Mouse (Mus musculus) midbrain, embryonic 15.5 days (tissue): ENCODE measurements around the gene Olfr5. TPM values are rescaled to one million over a fixed set of nuclear protein-coding genes. Genes with fewer than 3 reads are reported as not detected.

Experiments used
- ATAC-seq: fragments of 200-750 bp; cut with Nextera tagmentation; replicated peaks from 2 replicates; pipeline ENCODE4 v1.8.0; 2017; ENCODE audit warnings: moderate TSS enrichment
- H3K27ac ChIP-seq: fragments of 300-500 bp; sonication (generic); 2 replicates; pipeline ENCODE4 v1.5.1; 2015; ENCODE audit warnings: mild to moderate bottlenecking, inconsistent platforms
- H3K27me3 ChIP-seq: fragments of 300-500 bp; sonication (generic); replicated peaks from 2 replicates; pipeline ENCODE4 v1.6.1; 2015; ENCODE audit warnings: inconsistent platforms
- H3K36me3 ChIP-seq: fragments of 300-500 bp; sonication (generic); replicated peaks from 2 replicates; pipeline ENCODE4 v1.6.1; 2015; ENCODE audit warnings: inconsistent platforms
- H3K4me1 ChIP-seq: fragments of 300-500 bp; sonication (generic); 2 replicates; pipeline ENCODE4 v1.6.1; 2015; ENCODE audit warnings: inconsistent platforms
- H3K4me2 ChIP-seq: fragments of 300-500 bp; sonication (generic); 2 replicates; pipeline ENCODE4 v1.6.1; 2015; ENCODE audit warnings: inconsistent platforms, mild to moderate bottlenecking, moderate library complexity
- H3K4me3 ChIP-seq: fragments of 300-500 bp; sonication (generic); 2 replicates; pipeline ENCODE4 v1.5.1; 2015; ENCODE audit warnings: mild to moderate bottlenecking, inconsistent platforms
- H3K9ac ChIP-seq: fragments of 300-500 bp; sonication (generic); 2 replicates; pipeline ENCODE4 v1.6.1; 2015; ENCODE audit warnings: mild to moderate bottlenecking, inconsistent platforms
- H3K9me3 ChIP-seq: fragments of 300-500 bp; sonication (generic); 2 replicates; pipeline ENCODE4 v1.6.1; 2016; ENCODE audit warnings: inconsistent platforms
- WGBS: fragments of 180-500 bp; shearing (Covaris S2); methylation state at CpG from one replicate; pipeline ENCODE4 v1.1.7; 2015; ENCODE audit warnings: mixed read lengths; 5-methylcytosine and 5-hydroxymethylcytosine counted together
- polyA plus RNA-seq: library from polyadenylated mRNA; unstranded; fragments of >200 nt; fragmentation: Nextera tagmentation; extraction: Ambion mirVana; gene quantifications from 2 replicates; pipeline ENCODE4 v1.2.1, GENCODE M21; 2015

Olfr5 gene
- polyA plus RNA-seq, 1 experiment from 2014 or later, result not detected

- H3K9me3 ChIP-seq, result no peaks in the 10 kb centered on the region
- 86% methylated on average over 3 of the region's 3 CpGs for WGBS
- no peak within 1 kb of the TSS for H3K4me2 ChIP-seq
- ATAC-seq, result no peak
- H3K4me3 ChIP-seq, result no peak within 1 kb of the TSS
- no peak within 1 kb of the TSS for H3K9ac ChIP-seq
- peaks cover 16% of the 10 kb centered on the region for H3K4me1 ChIP-seq
- no peaks in the 10 kb centered on the region for H3K27me3 ChIP-seq
- no peaks in the 10 kb centered on the region for H3K36me3 ChIP-seq
- H3K27ac ChIP-seq, result no peak within 1 kb of the TSS
These were observed 48.4 kb downstream of the Olfr5 start, which contains the start of gene Olfr1344 for GRCm38 (mm10) chr7:6438388-6438787. Gene Olfr1344, plus strand, starts transcription at chr7:6438688.

- Histone ChIP-seq H3K4me2 (no peak overlapping the region), H3K27me3 (no peaks in the 10 kb centered on the region), H3K9ac (no peak overlapping the region), H3K9me3 (peaks cover 3% of the 10 kb centered on the region; the same call in 1 of the 2 replicates), H3K4me3 (no peak overlapping the region), H3K27ac (no peak overlapping the region), H3K36me3 (no peaks in the 10 kb centered on the region; the same call in 1 of the 2 replicates), H3K4me1 (peaks cover 10% of the 10 kb centered on the region)
- ATAC-seq, result no peak
- 39% methylated on average over 2 of the region's 2 CpGs for WGBS
These were observed 56.4 kb downstream of the Olfr5 start for GRCm38 (mm10) chr7:6430342-6430741.

- Histone ChIP-seq H3K27ac (no peak overlapping the region), H3K27me3 (no peaks in the 10 kb centered on the region), H3K4me3 (no peak overlapping the region), H3K36me3 (no peaks in the 10 kb centered on the region; the same call in 1 of the 2 replicates), H3K4me1 (peaks cover 3% of the 10 kb centered on the region), H3K9ac (no peak overlapping the region), H3K4me2 (no peak overlapping the region), H3K9me3 (peaks cover 3% of the 10 kb centered on the region; the same call in 1 of the 2 replicates)
- ATAC-seq, result no peak
- WGBS, result 87% methylated on average over 3 of the region's 3 CpGs
These were observed 57.4 kb downstream of the Olfr5 start for GRCm38 (mm10) chr7:6429381-6429780.

Other genes with a start within 250 kb of the Olfr5 start
- gene Epp13, start 234.2 kb downstream of the Olfr5 start, polyA plus RNA-seq, result not detected in 2 replicates
- 15.5 and 16.8 TPM in 2 replicates for gene Zfp667, start 200.4 kb downstream of the Olfr5 start, polyA plus RNA-seq
- 14.6 TPM in 2 replicates for gene Zfp583, start 155.7 kb downstream of the Olfr5 start, polyA plus RNA-seq
- 8.9 and 11.1 TPM in 2 replicates for gene Gm3854, start 143.2 kb downstream of the Olfr5 start, polyA plus RNA-seq
- 5.3 and 6.1 TPM in 2 replicates for gene Zfp78, start 123.7 kb downstream of the Olfr5 start, polyA plus RNA-seq
- 17.7 and 18.2 TPM in 2 replicates for gene Zfp28, start 103.6 kb downstream of the Olfr5 start, polyA plus RNA-seq
- gene Smim17, start 88.2 kb downstream of the Olfr5 start, polyA plus RNA-seq, result 5.9 and 7.5 TPM in 2 replicates
- gene Gm20715, start 76.7 kb downstream of the Olfr5 start, polyA plus RNA-seq, result 0.05 TPM in 1 of 2 replicates, not detected in the other
- gene Olfr1344, start 48.3 kb downstream of the Olfr5 start, polyA plus RNA-seq, result 0.20 TPM in 1 of 2 replicates, not detected in the other
- gene Olfr1336, start 30.8 kb downstream of the Olfr5 start, polyA plus RNA-seq, result not detected in 2 replicates
- not detected in 2 replicates for gene Olfr1346, start 19.8 kb downstream of the Olfr5 start, polyA plus RNA-seq
- gene Olfr1347, start 12.8 kb upstream of the Olfr5 start, polyA plus RNA-seq, result not detected in 2 replicates
- gene Olfr1348, start 21.8 kb upstream of the Olfr5 start, polyA plus RNA-seq, result not detected in 2 replicates
- gene Olfr1349, start 36.0 kb upstream of the Olfr5 start, polyA plus RNA-seq, result not detected in 2 replicates
- not detected in 2 replicates for gene Olfr1350, start 77.9 kb upstream of the Olfr5 start, polyA plus RNA-seq
- 6.7 and 7.8 TPM in 2 replicates for gene Zim1, start 209.5 kb upstream of the Olfr5 start, polyA plus RNA-seq
- 95.1 and 98.5 TPM in 2 replicates for gene Peg3, start 243.5 kb upstream of the Olfr5 start, polyA plus RNA-seq
- 36.2 and 42.4 TPM in 2 replicates for gene Usp29, start 243.6 kb upstream of the Olfr5 start, polyA plus RNA-seq